Mouse (Mus musculus) B cell, adult 2 months (primary cell): ENCODE data around the gene Brox.
"Not testable (repeated sequence)": the region's sequence is repeated elsewhere in the genome, so short reads cannot be mapped to it uniquely, and the experiment has no call there.

Experiments used
- DNase-seq, 2 experiments: peaks; one replicate each; pipeline ENCODE4 v3.0.0; 2022

The Brox gene

DNA sequence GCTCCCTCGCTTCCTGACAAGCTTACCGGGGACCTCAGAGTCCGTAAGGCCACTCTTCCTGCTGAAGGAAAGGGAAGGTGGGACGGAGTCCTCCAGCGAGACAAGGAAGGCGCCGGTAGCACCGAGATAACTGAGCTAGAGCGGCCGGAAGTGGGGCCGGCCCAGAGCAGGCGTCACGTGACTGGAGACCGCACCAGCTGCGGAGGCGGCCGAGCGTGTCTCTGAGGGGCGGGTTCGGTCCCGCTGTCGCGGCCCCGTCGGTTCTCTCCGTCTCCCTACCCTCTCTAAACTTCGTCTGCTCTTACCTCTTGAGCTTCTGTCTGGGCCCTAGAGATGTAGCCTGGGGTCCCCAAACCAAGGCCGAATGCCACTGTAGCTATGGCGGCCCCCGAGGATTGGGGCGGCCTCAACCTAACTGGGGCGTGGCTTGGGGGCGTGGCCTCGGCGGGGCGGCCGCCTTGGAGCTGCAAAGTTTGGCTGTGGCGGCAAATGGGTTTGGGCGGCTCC, at the start of gene Brox:
Gene Brox, minus strand, starts transcription at position 393 of the 507 bp plus-strand sequence.
- peak; percentile 98 to 99 for DNase-seq

DNA sequence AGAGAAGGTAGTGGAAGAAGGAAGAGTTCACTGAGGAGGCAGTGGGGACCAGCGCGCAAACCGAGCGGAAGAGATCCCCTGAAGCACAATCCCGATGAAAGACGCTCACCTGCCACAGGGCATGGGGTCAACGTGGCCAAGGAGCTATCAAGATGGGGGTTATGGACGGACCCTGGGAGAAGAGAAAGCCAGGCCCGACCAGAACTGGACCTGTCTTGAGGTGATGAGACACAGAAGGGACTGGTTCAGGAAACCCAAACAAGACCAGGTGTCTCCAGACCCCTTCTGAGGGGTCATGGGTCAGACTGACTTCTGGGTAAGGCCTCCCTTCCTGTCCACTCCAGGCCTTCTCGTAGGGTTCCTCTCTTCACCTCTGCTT, 48.7 kb upstream of the Brox start:
- DNase-seq: no peak

DNA sequence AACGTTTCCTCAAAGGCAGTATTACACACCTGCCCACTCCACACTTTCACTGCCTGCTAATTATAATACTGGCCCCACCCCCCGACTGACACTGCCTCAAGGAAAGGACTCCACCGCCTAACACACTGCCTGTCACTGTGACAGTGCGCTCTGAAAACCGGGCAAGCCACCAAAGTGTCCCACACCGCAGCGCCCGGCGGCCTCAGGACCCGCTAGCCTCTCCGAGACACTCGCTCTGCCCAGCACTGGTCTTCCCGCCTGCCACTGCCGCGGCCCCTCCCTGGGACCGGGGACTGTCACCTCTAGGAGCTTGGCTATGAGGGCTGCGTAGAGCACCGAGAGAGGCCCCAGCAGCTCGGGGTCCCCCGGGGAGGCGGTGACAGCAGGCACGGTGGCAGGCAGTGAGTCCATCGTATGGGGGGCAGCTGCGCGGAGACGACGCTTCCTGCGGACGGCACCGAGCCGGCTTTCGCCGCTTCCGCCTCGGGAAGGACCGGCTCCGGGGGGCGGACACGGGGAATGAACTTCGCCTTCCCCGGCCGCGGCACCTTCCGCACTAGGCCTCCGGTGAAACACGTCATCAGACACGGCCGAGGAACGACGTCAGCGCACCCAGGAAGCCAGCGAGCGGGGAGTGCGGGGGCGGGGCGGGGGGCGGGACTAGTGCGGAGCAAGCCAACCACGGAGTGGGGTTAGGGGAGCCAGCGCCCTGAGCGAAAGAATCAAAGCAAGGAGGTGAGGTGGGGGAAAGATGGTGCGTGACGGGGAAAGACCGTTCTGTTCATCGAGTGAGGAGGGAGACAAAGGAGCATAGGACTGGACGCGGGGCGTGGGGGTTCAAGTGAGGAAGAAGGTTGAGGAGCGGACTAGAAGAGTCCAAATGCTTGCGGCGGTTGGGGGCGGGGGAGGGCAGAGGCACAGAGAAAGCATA, 48.1 kb upstream of the Brox start:
- peak; percentile 91 to 92 for DNase-seq

DNA sequence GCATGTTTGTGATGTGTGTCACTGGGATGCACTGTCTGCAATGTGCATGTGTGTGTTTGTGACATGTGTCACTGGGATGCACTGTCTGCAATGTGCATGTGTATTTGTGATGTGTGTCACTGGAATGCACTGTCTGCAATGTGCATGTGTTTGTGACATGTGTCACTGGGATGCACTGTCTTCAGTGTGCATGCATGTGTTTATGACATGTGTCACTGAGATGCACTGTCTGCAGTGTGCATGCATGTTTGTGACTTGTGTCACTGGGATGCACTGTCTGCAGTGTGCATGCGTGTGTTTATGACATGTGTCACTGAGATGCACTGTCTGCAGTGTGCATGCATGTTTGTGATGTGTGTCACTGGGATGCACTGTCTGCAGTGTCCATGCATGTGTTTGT, 45.8 kb upstream of the Brox start:
- not testable (repeated sequence) for DNase-seq

DNA sequence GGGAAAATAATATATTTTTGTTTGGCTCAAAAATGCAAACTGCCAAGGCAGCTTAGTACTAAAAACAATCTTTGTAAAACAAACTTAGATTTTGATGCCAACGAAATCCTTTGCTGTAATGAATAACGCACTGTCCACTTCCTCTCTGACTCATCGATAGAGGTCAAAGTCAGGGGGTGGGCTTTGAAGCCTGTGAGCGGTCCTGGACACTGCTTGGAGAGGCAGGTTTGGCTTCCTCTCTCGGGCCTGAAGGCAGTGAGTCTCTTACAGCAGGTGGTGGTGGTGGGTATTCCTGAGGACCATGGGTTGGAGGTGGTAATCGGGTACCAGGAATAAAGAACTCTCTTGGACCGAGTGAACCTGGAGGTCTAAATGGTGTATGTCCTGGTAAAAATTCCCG, 30.1 kb upstream of the Brox start:
- no peak for DNase-seq

DNA sequence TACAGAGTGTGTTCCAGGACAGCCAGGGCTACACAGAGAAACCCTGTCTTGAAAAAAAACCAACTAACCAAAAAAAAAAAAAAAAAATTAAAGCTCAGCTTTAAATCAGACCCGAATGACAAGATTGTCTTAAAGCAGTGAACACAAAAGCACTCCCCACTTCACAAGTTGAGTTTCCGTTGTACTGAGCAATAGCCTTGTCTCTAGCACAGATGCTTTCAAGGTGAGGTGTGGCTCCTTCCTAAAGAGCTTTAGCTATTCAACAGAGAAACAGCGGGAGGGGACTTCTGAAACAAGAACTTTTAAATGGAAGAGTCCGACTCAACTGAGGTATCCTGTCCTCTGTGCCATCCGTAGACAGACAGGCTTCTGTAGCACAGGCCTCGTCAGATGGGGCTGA, 27.4 kb upstream of the Brox start:
- no peak for DNase-seq

DNA sequence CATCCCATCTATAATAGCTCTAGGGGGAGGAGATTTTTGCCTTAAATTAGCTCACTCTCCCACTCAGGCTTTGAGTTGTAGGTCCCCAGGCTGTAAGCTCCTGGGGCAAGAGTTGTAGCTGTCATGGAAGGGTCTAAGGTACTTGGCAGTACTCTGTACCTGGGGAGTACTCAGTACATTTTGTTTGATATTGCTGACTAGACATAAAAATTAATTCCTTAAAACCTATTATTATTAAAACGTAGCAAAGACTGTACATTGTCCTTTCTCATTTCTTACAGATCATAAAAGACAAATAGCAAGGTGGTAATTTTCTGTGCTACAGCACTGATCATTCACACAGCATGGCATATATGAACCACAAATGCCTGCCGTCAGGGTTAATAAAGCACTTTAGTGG, 26.9 kb upstream of the Brox start:
- DNase-seq: no peak

DNA sequence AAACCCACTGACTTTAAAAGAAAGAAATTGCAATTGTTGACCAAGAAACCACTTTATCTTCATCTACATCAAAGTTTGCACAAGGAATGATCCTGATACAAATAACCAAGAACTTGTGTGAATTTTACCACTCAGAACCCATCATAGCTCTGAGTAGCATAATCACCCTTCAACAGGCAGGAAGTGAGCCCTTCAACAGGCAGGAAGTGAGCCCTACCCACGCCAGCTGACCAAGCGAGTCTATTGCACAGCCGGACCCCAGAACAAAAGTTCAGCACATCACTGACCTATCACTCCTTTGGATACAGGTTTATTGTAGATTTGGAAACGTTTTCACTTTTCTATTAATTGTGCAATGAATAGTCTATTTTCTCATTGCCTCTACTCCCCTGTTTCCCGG, 25.4 kb upstream of the Brox start:
- not testable (repeated sequence) for DNase-seq

DNA sequence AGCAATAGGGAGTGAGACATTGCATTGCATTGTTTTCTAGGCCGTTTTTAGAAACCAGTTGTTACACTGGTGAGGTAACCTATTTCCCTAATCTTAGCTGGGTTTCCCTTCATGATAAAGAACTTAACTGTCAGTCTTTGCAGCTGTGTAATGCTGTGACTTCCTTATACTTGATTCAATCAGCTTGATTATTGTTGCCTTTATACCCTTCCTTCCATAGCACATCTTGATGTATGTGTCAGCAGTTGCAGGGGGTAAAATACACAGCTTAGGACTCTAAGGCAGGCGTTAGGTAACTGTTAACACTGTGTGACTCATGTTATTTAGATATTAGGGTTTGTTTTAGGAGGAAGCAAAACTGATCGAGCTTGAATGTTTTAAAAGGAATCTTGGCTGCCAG, 23.6 kb upstream of the Brox start:
- DNase-seq: no peak

DNA sequence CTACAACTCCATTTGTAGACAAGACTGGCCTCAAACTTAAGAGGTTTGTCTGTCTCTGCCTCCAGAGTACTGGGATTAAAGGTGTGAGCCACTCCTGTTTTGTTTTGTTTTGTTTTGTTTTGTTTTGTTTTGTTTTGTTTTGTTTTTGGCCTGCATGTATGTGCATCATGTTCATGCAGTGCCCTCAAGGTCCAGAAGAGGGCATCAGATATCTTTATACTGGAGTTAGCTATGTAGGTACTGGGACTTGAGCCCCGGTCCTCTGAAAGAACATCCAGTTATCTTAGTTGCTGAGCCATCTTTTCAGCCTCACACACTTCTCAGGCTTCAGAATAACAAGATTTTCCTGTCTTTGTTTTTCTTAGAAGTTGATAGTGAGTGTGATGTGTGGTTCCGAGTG, 18.7 kb upstream of the Brox start:
- DNase-seq: peak; percentile 24 to 32

DNA sequence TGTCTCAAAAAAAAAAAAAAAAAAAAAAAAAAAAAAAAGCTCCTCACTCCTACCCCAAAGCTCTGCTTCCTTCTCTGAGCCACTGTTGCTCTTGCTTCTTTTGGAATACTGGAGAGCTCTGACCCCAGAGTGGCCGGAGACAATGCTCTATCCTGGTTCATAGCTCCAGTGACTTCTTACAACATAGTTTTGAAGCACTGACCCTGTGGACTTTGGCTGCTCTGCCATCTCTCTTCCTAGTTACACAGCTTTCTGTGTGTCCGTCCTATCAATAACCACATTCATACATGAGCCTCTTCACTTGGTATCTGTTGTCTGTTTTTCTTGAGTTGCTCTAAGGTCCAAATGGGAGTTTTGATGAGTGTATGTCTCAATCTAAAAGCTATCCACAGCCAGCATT, 15.0 kb upstream of the Brox start:
- no peak for DNase-seq

DNA sequence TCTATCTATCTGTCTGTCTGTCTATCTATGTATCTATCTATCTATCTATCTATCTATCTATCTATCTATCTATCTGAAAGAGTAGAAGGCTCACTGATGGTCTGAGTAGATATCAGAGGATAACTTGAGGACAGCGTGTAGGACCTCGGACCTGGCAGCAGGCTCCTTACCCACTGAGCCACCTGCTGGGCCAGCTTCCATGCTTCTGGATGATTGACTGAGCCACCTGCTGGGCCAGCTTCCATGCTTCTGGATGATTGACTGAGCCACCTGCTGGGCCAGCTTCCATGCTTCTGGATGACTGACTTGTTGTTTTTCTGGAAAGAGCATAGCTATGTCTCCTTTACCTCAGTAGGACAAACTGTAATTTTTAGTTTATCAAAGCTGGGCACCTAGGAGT, 12.5 kb upstream of the Brox start:
- DNase-seq: not testable (repeated sequence)

DNA sequence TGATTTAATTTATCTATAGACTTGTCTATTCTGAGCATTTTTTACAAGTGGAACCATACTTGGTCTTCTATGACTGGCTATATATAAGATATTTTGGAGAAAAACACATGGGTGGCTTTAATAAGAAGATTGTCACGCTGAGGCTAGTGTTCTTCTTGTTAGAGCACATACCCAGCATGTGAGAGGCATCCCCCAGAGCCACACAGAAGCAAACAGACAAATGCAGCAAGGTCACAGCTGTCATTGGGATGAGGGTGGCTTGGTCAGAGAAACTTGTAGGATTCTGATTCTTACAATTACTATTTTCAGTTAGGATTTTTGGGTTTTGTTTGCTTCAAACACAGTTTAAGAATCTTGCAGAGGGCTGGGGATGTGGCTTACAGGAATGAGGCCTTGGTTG, 11.4 kb upstream of the Brox start:
- no peak for DNase-seq

DNA sequence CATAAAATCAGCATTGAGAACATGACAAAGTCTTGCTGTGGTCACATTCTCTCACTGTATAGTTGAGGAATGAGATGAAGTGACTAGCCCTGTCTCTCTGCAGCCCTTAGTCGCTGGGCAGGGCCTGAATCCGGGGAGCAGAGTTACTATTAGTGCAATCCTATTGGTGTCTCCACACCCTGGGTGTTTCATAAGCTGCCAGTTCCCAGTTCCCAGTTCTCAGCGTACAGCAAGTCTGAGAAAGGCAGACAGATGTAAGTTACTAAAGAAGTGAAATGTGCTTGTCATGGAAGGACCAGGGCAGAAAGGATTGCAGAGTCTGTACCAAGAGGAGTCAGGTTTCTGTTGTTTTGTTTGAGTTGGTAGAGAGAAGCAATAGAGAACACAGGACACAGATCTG, 10.5 kb upstream of the Brox start:
- no peak for DNase-seq

DNA sequence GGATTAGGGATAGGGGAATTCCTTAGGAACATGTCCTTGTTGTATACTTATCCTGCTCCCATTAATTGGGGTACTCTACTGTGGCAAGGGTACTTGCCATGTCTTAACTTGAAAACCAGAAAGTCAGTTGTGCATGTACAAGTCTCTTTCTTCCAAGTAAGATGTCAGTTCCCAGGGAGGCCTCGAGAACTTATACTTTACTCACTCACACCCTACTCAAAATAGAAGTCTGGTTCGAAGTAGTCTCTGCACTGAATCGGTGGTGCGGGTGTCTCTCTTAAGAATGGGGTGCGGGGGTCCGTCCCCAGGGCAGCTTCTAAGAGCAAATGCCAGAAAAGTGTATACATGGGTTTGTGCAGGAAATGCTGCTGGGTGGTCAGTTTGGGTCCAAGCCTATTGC, 2.1 kb upstream of the Brox start:
- peak; percentile 89 for DNase-seq

DNA sequence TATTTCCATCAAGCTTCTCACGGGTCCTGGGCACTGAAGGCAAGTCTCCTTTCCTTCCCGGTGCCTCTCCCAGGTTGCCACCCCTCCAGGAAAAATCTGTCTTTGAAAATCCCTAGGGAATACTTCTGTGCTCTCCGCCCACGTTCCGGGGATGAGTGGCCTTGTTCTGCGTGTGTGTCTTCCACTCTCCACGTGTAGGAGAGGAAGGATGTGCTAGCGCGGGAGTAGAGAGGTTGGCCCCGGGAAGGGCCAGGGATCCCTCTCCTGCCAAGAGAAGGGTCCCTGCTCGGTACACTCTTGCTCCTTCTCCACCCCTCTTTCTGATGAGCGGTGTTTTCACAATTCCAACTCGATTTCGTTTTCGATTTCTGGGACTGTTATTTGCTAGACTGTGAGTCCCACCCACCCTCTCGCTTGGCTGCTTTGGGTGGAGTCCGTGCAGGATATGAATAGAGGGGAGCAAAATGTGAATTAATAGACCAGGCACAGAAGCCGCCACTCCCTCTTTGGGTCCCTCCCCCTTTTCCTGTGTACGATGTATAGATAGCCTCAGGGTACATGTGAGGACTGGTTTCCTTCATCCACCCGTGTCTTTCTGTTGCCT, 919 bp upstream of the Brox start:
- DNase-seq: peak; percentile 63 to 66

DNA sequence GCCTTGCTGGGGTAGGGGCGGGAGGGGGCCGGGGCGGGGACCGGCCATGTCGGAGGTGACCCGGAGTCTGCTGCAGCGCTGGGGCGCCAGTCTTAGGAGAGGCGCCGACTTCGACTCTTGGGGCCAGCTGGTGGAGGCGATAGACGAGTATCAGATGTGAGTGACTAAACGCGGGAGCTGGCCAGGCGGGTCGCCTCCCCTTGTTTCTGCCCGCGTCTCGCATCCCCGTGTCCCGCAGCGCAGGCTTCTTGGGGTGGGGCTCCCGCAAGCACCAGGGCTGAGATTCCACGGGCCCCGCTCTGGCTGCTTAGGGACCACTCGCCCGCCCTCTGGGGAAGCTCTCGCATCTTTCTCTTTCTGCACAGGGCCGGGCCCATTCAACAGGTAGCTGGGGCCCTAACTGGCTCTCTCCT, 410 bp upstream of the Brox start:
- DNase-seq: peak; percentile 61 to 66

DNA sequence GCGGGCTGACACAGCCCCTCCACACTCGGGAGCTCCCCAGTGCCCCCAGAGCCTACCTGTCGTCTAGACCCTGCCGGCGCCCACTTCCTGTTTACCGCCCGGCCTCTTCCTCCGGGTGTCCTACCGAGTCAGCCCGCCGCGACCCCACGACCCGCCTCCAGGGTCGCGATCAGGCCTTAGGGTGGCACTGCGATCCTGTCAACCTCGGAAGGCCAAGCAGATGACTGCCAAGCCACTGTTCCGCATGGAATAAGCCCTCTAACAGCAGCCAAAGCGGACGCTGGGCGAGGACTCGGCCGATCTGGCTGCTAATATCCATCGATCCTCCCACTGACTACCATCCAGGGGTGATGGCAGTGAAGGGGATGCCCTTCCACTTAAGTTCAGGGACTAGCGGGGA, 604 bp downstream of the Brox start, which contains the start of gene Aida:
Gene Aida, plus strand, starts transcription at position 126 of the 400 bp plus-strand sequence.
- DNase-seq: peak; percentile 70 to 72

DNA sequence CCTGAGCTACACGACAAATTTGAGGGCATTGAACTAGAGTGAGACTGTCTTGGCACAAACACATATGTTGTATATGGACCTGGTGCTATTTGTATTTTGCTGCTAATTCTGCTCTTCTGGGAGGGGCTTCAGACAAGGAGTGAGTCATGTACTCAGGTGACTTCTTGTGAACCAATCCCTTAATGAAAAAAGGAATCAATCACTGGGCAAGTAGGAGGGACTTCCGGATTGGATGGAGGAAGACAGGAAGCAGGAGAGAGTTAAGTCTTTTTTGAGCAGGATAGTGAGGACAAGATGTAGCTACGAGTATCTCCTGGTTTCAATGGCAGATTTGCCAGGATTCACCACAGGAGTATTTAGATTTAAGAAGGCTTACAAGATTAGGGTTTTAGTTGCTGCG, 7.5 kb downstream of the Brox start:
- no peak for DNase-seq

DNA sequence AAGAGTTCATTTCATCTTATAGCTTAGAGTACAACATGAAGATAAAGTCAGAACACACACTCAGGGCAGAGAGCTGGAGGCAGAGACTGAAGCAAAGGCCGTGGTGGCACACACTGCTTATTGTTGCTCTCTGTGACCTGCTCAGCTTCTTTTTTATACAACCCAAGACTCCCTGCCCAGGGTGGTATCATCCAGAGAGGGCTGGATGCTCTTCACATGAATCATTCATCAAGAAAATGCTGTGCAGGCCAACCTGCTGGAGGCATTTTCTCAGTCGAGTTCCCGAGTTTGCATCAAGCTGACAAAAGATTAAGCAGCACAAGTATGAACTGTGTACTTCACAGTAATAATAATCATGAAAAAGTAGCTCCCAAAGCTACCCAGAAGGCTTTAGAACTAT, 8.7 kb downstream of the Brox start:
- DNase-seq: no peak

DNA sequence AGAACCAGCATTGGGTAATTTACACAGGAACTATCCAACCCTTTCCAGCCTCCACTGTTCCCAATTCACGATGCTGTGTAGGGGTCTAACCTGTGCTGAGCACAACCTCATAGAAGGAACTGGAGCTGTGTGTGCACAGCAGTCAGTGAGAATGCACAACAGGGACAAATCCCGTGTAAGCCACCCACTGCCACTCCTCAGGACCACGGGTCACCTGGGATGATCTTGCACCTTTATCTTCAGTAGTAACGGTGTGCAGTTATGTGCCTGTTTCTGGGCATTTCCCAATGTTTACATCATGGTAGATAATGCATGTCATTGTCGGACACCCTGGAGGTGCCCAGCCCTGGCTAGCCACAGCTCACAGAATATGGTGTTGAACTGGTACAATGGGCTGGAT, 21.3 kb downstream of the Brox start:
- no peak for DNase-seq

DNA sequence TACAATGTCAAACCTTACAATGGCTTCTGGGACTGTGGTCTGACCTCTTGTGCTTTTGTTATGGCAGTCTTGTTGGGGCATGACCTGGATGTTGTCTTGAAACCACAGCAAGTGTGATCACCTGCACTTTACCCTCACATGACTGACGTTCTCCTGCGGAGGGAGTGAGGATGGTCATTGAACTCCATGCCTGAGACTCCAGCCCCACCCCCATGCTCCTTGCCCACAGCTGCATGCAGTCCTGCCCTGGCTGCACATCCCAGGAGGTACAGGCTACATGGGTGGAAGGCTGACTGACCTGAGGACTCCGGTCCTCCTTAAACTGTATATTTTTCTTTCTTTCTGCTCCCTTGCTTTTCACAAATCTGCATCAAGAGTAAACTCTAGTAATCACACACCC, 22.7 kb downstream of the Brox start:
- no peak for DNase-seq

DNA sequence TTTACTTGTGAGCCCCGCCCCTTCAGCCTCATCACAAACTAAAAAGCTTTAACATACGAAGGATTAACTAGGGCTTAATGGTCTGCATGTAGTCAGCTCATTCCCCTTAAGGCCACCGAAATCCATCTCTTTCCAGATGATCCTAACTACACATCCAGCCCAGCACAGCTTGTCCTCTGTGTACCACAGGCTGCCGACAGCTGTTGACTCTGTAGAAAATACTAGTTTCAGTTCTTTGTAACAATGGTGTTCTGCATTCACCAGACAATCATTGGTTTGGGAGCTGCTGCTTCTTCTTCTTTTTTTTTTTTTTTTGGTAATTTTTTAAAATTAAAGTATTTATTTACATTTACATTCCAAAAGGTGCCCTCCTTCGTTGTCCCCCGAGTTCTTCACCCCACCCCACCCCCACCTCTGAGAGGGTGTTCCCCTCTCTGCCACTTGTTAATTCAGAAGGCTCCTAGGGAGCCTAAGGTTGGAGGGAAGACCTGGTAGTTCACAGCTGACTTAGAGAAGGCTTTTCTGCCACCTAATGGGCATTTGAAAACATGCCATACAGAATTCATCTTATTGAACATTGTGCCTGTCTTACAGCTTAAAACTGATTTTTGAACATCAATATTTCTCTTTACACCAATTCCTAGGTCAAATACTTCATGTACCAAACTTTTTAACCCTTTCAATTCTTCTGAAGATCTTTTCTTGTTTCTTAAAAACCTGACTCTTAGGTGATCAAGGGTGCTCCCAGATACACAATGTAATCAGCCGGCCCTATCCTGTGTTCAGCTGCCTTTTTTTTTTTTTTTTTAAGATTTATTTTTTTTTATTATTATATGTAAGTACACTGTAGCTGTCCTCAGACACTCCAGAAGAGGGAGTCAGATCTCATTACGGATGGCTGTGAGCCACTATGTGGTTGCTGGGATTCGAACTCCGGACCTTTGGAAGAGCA, 23.9 kb downstream of the Brox start:
- peak in 1 of 2 experiments; percentile 14 for DNase-seq
